Mouse (Mus musculus) limb, embryonic 13.5 days (tissue): ENCODE measurements at regions not wholly inside any gene's neighbourhood (a gene's known extent, or its start where the extent isn't known, plus 50 kb on each side); places are given as distances from the start of the nearest gene placed in this dataset.

ENCODE experiments used
- ATAC-seq: fragments of 200-750 bp; cut with Nextera tagmentation; 2 replicates; pipeline ENCODE4 v1.8.0; 2017; ENCODE audit warnings: low read depth, moderate number of reproducible peaks, moderate TSS enrichment; ENCODE audit not compliant: low FRiP score
- H3K27ac ChIP-seq: fragments of 300-500 bp; sonication (generic); 2 replicates; pipeline ENCODE4 v1.5.1; 2015; ENCODE audit warnings: inconsistent platforms, mild to moderate bottlenecking, moderate library complexity
- H3K27me3 ChIP-seq: fragments of 300-500 bp; sonication (generic); 2 replicates; pipeline ENCODE4 v1.6.1; 2015; ENCODE audit warnings: mild to moderate bottlenecking, inconsistent platforms
- H3K36me3 ChIP-seq: fragments of 300-500 bp; sonication (generic); 2 replicates; pipeline ENCODE4 v1.6.1; 2015; ENCODE audit warnings: inconsistent platforms, mild to moderate bottlenecking, moderate library complexity
- H3K4me1 ChIP-seq: fragments of 300-500 bp; sonication (generic); 2 replicates; pipeline ENCODE4 v1.6.1; 2015; ENCODE audit warnings: inconsistent platforms
- H3K4me2 ChIP-seq: fragments of 300-500 bp; sonication (generic); replicated peaks from 2 replicates; pipeline ENCODE4 v1.6.1; 2015; ENCODE audit warnings: inconsistent platforms, mild to moderate bottlenecking, moderate library complexity
- H3K4me3 ChIP-seq: fragments of 300-500 bp; sonication (generic); 2 replicates; pipeline ENCODE4 v1.5.1; 2015; ENCODE audit warnings: moderate library complexity, mild to moderate bottlenecking, inconsistent platforms
- H3K9ac ChIP-seq: fragments of 300-500 bp; sonication (generic); 2 replicates; pipeline ENCODE4 v1.6.1; 2015; ENCODE audit warnings: mild to moderate bottlenecking, inconsistent platforms
- H3K9me3 ChIP-seq: fragments of 300-500 bp; sonication (generic); 2 replicates; pipeline ENCODE4 v1.6.1; 2016; ENCODE audit warnings: inconsistent platforms
- WGBS: fragments of 180-500 bp; shearing (Covaris S2); methylation state at CpG from one replicate; pipeline ENCODE4 v1.1.7; 2015; 5-methylcytosine and 5-hydroxymethylcytosine counted together

- H3K27me3 ChIP-seq: no peaks in the 10 kb centered on the region
- H3K27ac ChIP-seq: peak overlapping the region; percentile 83
- H3K9me3 ChIP-seq: no peaks in the 10 kb centered on the region
- no peak overlapping the region for H3K4me3 ChIP-seq
- H3K4me2 ChIP-seq: peak overlapping the region; percentile 23; the same call in 1 of the 2 replicates
- ATAC-seq: peak; percentile 36; the same call in 1 of the 2 replicates
- peaks cover 32% of the 10 kb centered on the region for H3K4me1 ChIP-seq
- no peaks in the 10 kb centered on the region for H3K36me3 ChIP-seq
- WGBS: 56% methylated on average over 4 of the region's 4 CpGs
- no peak overlapping the region for H3K9ac ChIP-seq
These were observed 189.2 kb upstream of the Ttc29 start for GRCm38 (mm10) chr8:78023936-78024335.

- Histone ChIP-seq H3K27me3 (no peaks in the 10 kb centered on the region), H3K4me2 (no peak overlapping the region), H3K9me3 (no peaks in the 10 kb centered on the region), H3K27ac (no peak overlapping the region), H3K4me3 (no peak overlapping the region), H3K4me1 (peaks cover 34% of the 10 kb centered on the region), H3K9ac (no peak overlapping the region), H3K36me3 (no peaks in the 10 kb centered on the region)
- ATAC-seq: no peak
- 71% methylated on average over 5 of the region's 5 CpGs for WGBS
These were observed 188.1 kb upstream of the Ttc29 start for GRCm38 (mm10) chr8:78024964-78025363.

GRCm38 (mm10) chr8:78027371-78027770, 185.7 kb upstream of the Ttc29 start:
- WGBS: 76% methylated on average over 2 of the region's 2 CpGs

GRCm38 (mm10) chr8:78028928-78029327, 184.2 kb upstream of the Ttc29 start:
- H3K4me1 ChIP-seq: peaks cover 24% of the 10 kb centered on the region
- no peaks in the 10 kb centered on the region for H3K36me3 ChIP-seq

More at GRCm38 (mm10) chr8:78027371-78027770, 185.7 kb upstream of the Ttc29 start:
- Histone ChIP-seq H3K4me1 (peaks cover 40% of the 10 kb centered on the region), H3K9me3 (no peaks in the 10 kb centered on the region), H3K27me3 (no peaks in the 10 kb centered on the region), H3K4me2 (no peak overlapping the region), H3K36me3 (no peaks in the 10 kb centered on the region), H3K27ac (no peak overlapping the region), H3K9ac (no peak overlapping the region), H3K4me3 (no peak overlapping the region)
- no peak for ATAC-seq

GRCm38 (mm10) chr8:78031811-78032210, 181.3 kb upstream of the Ttc29 start:
- Histone ChIP-seq H3K4me1 (peaks cover 16% of the 10 kb centered on the region), H3K36me3 (no peaks in the 10 kb centered on the region), H3K9ac (no peak overlapping the region), H3K9me3 (no peaks in the 10 kb centered on the region), H3K27me3 (no peaks in the 10 kb centered on the region), H3K4me3 (no peak overlapping the region), H3K4me2 (no peak overlapping the region), H3K27ac (no peak overlapping the region)
- ATAC-seq: no peak
- WGBS: 74% methylated on average over 4 of the region's 4 CpGs

More at GRCm38 (mm10) chr8:78028928-78029327, 184.2 kb upstream of the Ttc29 start:
- Histone ChIP-seq H3K27me3 (no peaks in the 10 kb centered on the region), H3K9ac (no peak overlapping the region), H3K27ac (no peak overlapping the region), H3K4me2 (no peak overlapping the region), H3K4me3 (no peak overlapping the region), H3K9me3 (no peaks in the 10 kb centered on the region)
- 63% methylated on average over 1 of the region's 1 CpGs for WGBS
- ATAC-seq: no peak

- Histone ChIP-seq H3K9me3 (no peaks in the 10 kb centered on the region), H3K4me3 (no peak overlapping the region), H3K27me3 (no peaks in the 10 kb centered on the region), H3K36me3 (no peaks in the 10 kb centered on the region), H3K4me1 (peaks cover 13% of the 10 kb centered on the region), H3K9ac (no peak overlapping the region), H3K4me2 (no peak overlapping the region), H3K27ac (no peak overlapping the region)
- 73% methylated on average over 4 of the region's 4 CpGs for WGBS
- no peak for ATAC-seq
These were observed 178.4 kb upstream of the Ttc29 start for GRCm38 (mm10) chr8:78034687-78035086.

- ATAC-seq: no peak
- Histone ChIP-seq H3K27ac (no peak overlapping the region), H3K4me2 (no peak overlapping the region), H3K4me3 (no peak overlapping the region), H3K36me3 (no peaks in the 10 kb centered on the region), H3K9ac (no peak overlapping the region), H3K9me3 (no peaks in the 10 kb centered on the region), H3K4me1 (no peaks in the 10 kb centered on the region), H3K27me3 (no peaks in the 10 kb centered on the region)
- 30% methylated on average over 1 of the region's 1 CpGs for WGBS
These were observed 175.9 kb upstream of the Ttc29 start for GRCm38 (mm10) chr8:78037218-78037617.

GRCm38 (mm10) chr8:78046691-78047090, 166.4 kb upstream of the Ttc29 start:
- WGBS: 94% methylated on average over 3 of the region's 3 CpGs
- Histone ChIP-seq H3K9me3 (no peaks in the 10 kb centered on the region), H3K36me3 (no peaks in the 10 kb centered on the region), H3K4me3 (no peak overlapping the region), H3K4me2 (no peak overlapping the region), H3K27ac (no peak overlapping the region), H3K9ac (no peak overlapping the region), H3K4me1 (no peaks in the 10 kb centered on the region), H3K27me3 (no peaks in the 10 kb centered on the region)
- ATAC-seq: no peak

GRCm38 (mm10) chr8:78050768-78051167, 162.3 kb upstream of the Ttc29 start:
- Histone ChIP-seq H3K4me2 (no peak overlapping the region), H3K36me3 (no peaks in the 10 kb centered on the region), H3K9me3 (no peaks in the 10 kb centered on the region), H3K9ac (no peak overlapping the region), H3K27me3 (no peaks in the 10 kb centered on the region), H3K4me3 (no peak overlapping the region), H3K27ac (no peak overlapping the region), H3K4me1 (no peaks in the 10 kb centered on the region)
- ATAC-seq: no peak
- 73% methylated on average over 3 of the region's 3 CpGs for WGBS

GRCm38 (mm10) chr8:78054435-78054834, 158.7 kb upstream of the Ttc29 start:
- Histone ChIP-seq H3K9ac (no peak overlapping the region), H3K36me3 (no peaks in the 10 kb centered on the region), H3K9me3 (no peaks in the 10 kb centered on the region), H3K4me2 (no peak overlapping the region), H3K27ac (no peak overlapping the region), H3K4me1 (0 out of 2 replicates have a peak, but pooled peaks cover 3% of the 10 kb centered on the region), H3K4me3 (no peak overlapping the region), H3K27me3 (no peaks in the 10 kb centered on the region)
- no peak for ATAC-seq
- WGBS: 9% methylated on average over 5 of the region's 5 CpGs

GRCm38 (mm10) chr8:78054920-78055319, 158.2 kb upstream of the Ttc29 start:
- Histone ChIP-seq H3K9ac (no peak overlapping the region), H3K9me3 (no peaks in the 10 kb centered on the region), H3K4me1 (0 out of 2 replicates have a peak, but pooled peaks cover 3% of the 10 kb centered on the region), H3K27ac (no peak overlapping the region), H3K36me3 (no peaks in the 10 kb centered on the region), H3K27me3 (no peaks in the 10 kb centered on the region), H3K4me2 (no peak overlapping the region), H3K4me3 (no peak overlapping the region)
- 17% methylated on average over 8 of the region's 8 CpGs for WGBS
- ATAC-seq: no peak

- Histone ChIP-seq H3K4me2 (no peak overlapping the region), H3K9ac (no peak overlapping the region), H3K27me3 (no peaks in the 10 kb centered on the region), H3K9me3 (no peaks in the 10 kb centered on the region), H3K36me3 (no peaks in the 10 kb centered on the region), H3K4me1 (0 out of 2 replicates have a peak, but pooled peaks cover 3% of the 10 kb centered on the region), H3K27ac (no peak overlapping the region), H3K4me3 (no peak overlapping the region)
- ATAC-seq: no peak
- 58% methylated on average over 3 of the region's 3 CpGs for WGBS
These were observed 157.6 kb upstream of the Ttc29 start for GRCm38 (mm10) chr8:78055531-78055930.

GRCm38 (mm10) chr8:78057357-78057756, 155.7 kb upstream of the Ttc29 start:
- no peak for ATAC-seq
- no peaks in the 10 kb centered on the region for H3K36me3 ChIP-seq
- no peaks in the 10 kb centered on the region for H3K9me3 ChIP-seq
- 50% methylated on average over 4 of the region's 4 CpGs for WGBS
- no peak overlapping the region for H3K27ac ChIP-seq
- no peaks in the 10 kb centered on the region for H3K27me3 ChIP-seq
- no peak overlapping the region for H3K4me3 ChIP-seq
- peaks cover 6% of the 10 kb centered on the region for H3K4me1 ChIP-seq
- H3K9ac ChIP-seq: no peak overlapping the region
- no peak overlapping the region for H3K4me2 ChIP-seq
